Mouse (Mus musculus): ENCODE data around the gene Swt1. TPM values are rescaled to one million over a fixed set of nuclear protein-coding genes. Genes with fewer than 3 reads are reported as not detected.

The Swt1 gene
- polyA plus RNA-seq, 1 experiment from 2014 or later: 20.2 TPM

- Histone ChIP-seq H3K27ac (no peak overlapping the region), H3K4me2 (replicated peaks) (no peak overlapping the region), H3K4me1 (replicated peaks; ENCODE audit: control insufficient read depth, insufficient read depth, low read length) (peaks cover 11% of the 10 kb centered on the region; the same call in 1 of the 2 replicates), H3K27me3 (ENCODE audit: control insufficient read depth, insufficient read depth, low read length) (no peaks in the 10 kb centered on the region), H3K9me3 (ENCODE audit: control insufficient read depth, low read length) (no peaks in the 10 kb centered on the region), H3K36me3 (replicated peaks; ENCODE audit: control insufficient read depth, insufficient read depth) (no peaks in the 10 kb centered on the region), H3K9ac (no peak overlapping the region), H3K4me3 (replicated peaks; ENCODE audit: low read length) (no peak overlapping the region)
- DNase-seq (ENCODE audit: low spot score) (no peak), ATAC-seq (ENCODE audit: low FRiP score) (no peak)
- 21% methylated on average over 2 of the region's 2 CpGs for WGBS
These were observed 89.3 kb downstream of the Swt1 start for GRCm38 (mm10) chr1:151338941-151339340.

GRCm38 (mm10) chr1:151338234-151338633 is 90.0 kb downstream of the Swt1 start:
- no peak overlapping the region for H3K4me2 ChIP-seq (replicated peaks)
- H3K4me3 ChIP-seq (replicated peaks; ENCODE audit: low read length): no peak overlapping the region
- no peaks in the 10 kb centered on the region for H3K9me3 ChIP-seq (ENCODE audit: control insufficient read depth, low read length)
- ATAC-seq (ENCODE audit: low FRiP score) (no peak), DNase-seq (ENCODE audit: low spot score) (no peak)
- 0 out of 2 replicates have a peak, but pooled peaks cover 6% of the 10 kb centered on the region for H3K4me1 ChIP-seq (replicated peaks; ENCODE audit: control insufficient read depth, insufficient read depth, low read length)
- H3K9ac ChIP-seq: no peak overlapping the region
- H3K36me3 ChIP-seq (replicated peaks; ENCODE audit: control insufficient read depth, insufficient read depth): no peaks in the 10 kb centered on the region
- H3K27me3 ChIP-seq (ENCODE audit: control insufficient read depth, insufficient read depth, low read length): no peaks in the 10 kb centered on the region
- H3K27ac ChIP-seq: no peak overlapping the region

GRCm38 (mm10) chr1:151332819-151333218 is 95.4 kb downstream of the Swt1 start:
- no peak for ATAC-seq (ENCODE audit: low FRiP score)
- H3K27me3 ChIP-seq (ENCODE audit: control insufficient read depth, insufficient read depth, low read length): no peaks in the 10 kb centered on the region
- no peaks in the 10 kb centered on the region for H3K36me3 ChIP-seq (replicated peaks; ENCODE audit: control insufficient read depth, insufficient read depth)
- H3K4me3 ChIP-seq (replicated peaks; ENCODE audit: low read length): no peak overlapping the region
- no peak overlapping the region for H3K27ac ChIP-seq
- no peaks in the 10 kb centered on the region for H3K9me3 ChIP-seq (ENCODE audit: control insufficient read depth, low read length)
- no peaks in the 10 kb centered on the region for H3K4me1 ChIP-seq (replicated peaks; ENCODE audit: control insufficient read depth, insufficient read depth, low read length)
- 96% methylated on average over 3 of the region's 3 CpGs for WGBS
- no peak overlapping the region for H3K9ac ChIP-seq
- DNase-seq (ENCODE audit: low spot score): no peak
- no peak overlapping the region for H3K4me2 ChIP-seq (replicated peaks)

GRCm38 (mm10) chr1:151329601-151330000 is 98.7 kb downstream of the Swt1 start:
- 82% methylated on average over 7 of the region's 7 CpGs for WGBS
- Histone ChIP-seq H3K27me3 (ENCODE audit: control insufficient read depth, insufficient read depth, low read length) (no peaks in the 10 kb centered on the region), H3K4me1 (replicated peaks; ENCODE audit: control insufficient read depth, insufficient read depth, low read length) (no peaks in the 10 kb centered on the region), H3K36me3 (replicated peaks; ENCODE audit: control insufficient read depth, insufficient read depth) (no peaks in the 10 kb centered on the region), H3K9me3 (ENCODE audit: control insufficient read depth, low read length) (no peaks in the 10 kb centered on the region), H3K27ac (no peak overlapping the region), H3K4me3 (replicated peaks; ENCODE audit: low read length) (no peak overlapping the region), H3K9ac (no peak overlapping the region), H3K4me2 (replicated peaks) (no peak overlapping the region)
- no peak for ATAC-seq (ENCODE audit: low FRiP score)
- DNase-seq (ENCODE audit: low spot score): no peak

- H3K27me3 ChIP-seq (ENCODE audit: control insufficient read depth, insufficient read depth, low read length): no peaks in the 10 kb centered on the region
- no peaks in the 10 kb centered on the region for H3K9me3 ChIP-seq (ENCODE audit: control insufficient read depth, low read length)
- DNase-seq (ENCODE audit: low spot score): no peak
- H3K4me2 ChIP-seq (replicated peaks): no peak overlapping the region
- H3K9ac ChIP-seq: no peak overlapping the region
- no peak overlapping the region for H3K4me3 ChIP-seq (replicated peaks; ENCODE audit: low read length)
- 90% methylated on average over 14 of the region's 14 CpGs for WGBS
- no peak overlapping the region for H3K27ac ChIP-seq
- no peaks in the 10 kb centered on the region for H3K4me1 ChIP-seq (replicated peaks; ENCODE audit: control insufficient read depth, insufficient read depth, low read length)
- no peak for ATAC-seq (ENCODE audit: low FRiP score)
- no peaks in the 10 kb centered on the region for H3K36me3 ChIP-seq (replicated peaks; ENCODE audit: control insufficient read depth, insufficient read depth)
These were observed 99.7 kb downstream of the Swt1 start for GRCm38 (mm10) chr1:151328341-151329097.

- no peak for DNase-seq (ENCODE audit: low spot score)
- H3K27me3 ChIP-seq (ENCODE audit: control insufficient read depth, insufficient read depth, low read length): no peaks in the 10 kb centered on the region
- no peak overlapping the region for H3K4me3 ChIP-seq (replicated peaks; ENCODE audit: low read length)
- WGBS: 90% methylated on average over 1 of the region's 1 CpGs
- H3K9ac ChIP-seq: no peak overlapping the region
- ATAC-seq (ENCODE audit: low FRiP score): no peak
- H3K4me1 ChIP-seq (replicated peaks; ENCODE audit: control insufficient read depth, insufficient read depth, low read length): no peaks in the 10 kb centered on the region
- no peak overlapping the region for H3K27ac ChIP-seq
- H3K36me3 ChIP-seq (replicated peaks; ENCODE audit: control insufficient read depth, insufficient read depth): no peaks in the 10 kb centered on the region
- H3K4me2 ChIP-seq (replicated peaks): no peak overlapping the region
- H3K9me3 ChIP-seq (ENCODE audit: control insufficient read depth, low read length): no peaks in the 10 kb centered on the region
These were observed 102.9 kb downstream of the Swt1 start for GRCm38 (mm10) chr1:151325328-151325727.

- Histone ChIP-seq H3K4me1 (replicated peaks; ENCODE audit: control insufficient read depth, insufficient read depth, low read length) (no peaks in the 10 kb centered on the region), H3K27ac (no peak overlapping the region), H3K27me3 (ENCODE audit: control insufficient read depth, insufficient read depth, low read length) (no peaks in the 10 kb centered on the region), H3K4me3 (replicated peaks; ENCODE audit: low read length) (no peak overlapping the region), H3K9me3 (ENCODE audit: control insufficient read depth, low read length) (no peaks in the 10 kb centered on the region), H3K9ac (no peak overlapping the region), H3K36me3 (replicated peaks; ENCODE audit: control insufficient read depth, insufficient read depth) (no peaks in the 10 kb centered on the region), H3K4me2 (replicated peaks) (no peak overlapping the region)
- ATAC-seq (ENCODE audit: low FRiP score) (no peak), DNase-seq (ENCODE audit: low spot score) (no peak)
- WGBS: 75% methylated on average over 4 of the region's 4 CpGs
These were observed 107.8 kb downstream of the Swt1 start for GRCm38 (mm10) chr1:151320408-151320807.

- H3K9ac ChIP-seq: no peak overlapping the region
- ATAC-seq (ENCODE audit: low FRiP score): no peak
- H3K4me1 ChIP-seq (replicated peaks; ENCODE audit: control insufficient read depth, insufficient read depth, low read length): no peaks in the 10 kb centered on the region
- no peak overlapping the region for H3K4me2 ChIP-seq (replicated peaks)
- H3K9me3 ChIP-seq (ENCODE audit: control insufficient read depth, low read length): no peaks in the 10 kb centered on the region
- H3K4me3 ChIP-seq (replicated peaks; ENCODE audit: low read length): no peak overlapping the region
- no peaks in the 10 kb centered on the region for H3K27me3 ChIP-seq (ENCODE audit: control insufficient read depth, insufficient read depth, low read length)
- H3K36me3 ChIP-seq (replicated peaks; ENCODE audit: control insufficient read depth, insufficient read depth): no peaks in the 10 kb centered on the region
- DNase-seq (ENCODE audit: low spot score): no peak
- WGBS: 89% methylated on average over 7 of the region's 7 CpGs
- H3K27ac ChIP-seq: no peak overlapping the region
These were observed 109.0 kb downstream of the Swt1 start for GRCm38 (mm10) chr1:151319267-151319666.

All from hindbrain, embryonic 14.5 days (tissue).